Mouse (Mus musculus) heart, postnatal 36 days (tissue): ENCODE data around the gene Wwc2. TPM values are rescaled to one million over a fixed set of nuclear protein-coding genes. Genes with fewer than 3 reads are reported as not detected.

Experiments used
- DNase-seq, 2 experiments: peaks; one replicate each; pipeline ENCODE4 v3.0.0; 2021 to 2022
- intact Hi-C: fragments of 180-260 bp; cut with DNase I; formaldehyde crosslinking; loops from one replicate; pipeline ENCODE4 v1.15.1; 2025
- total RNA-seq, 2 experiments: library from RNA; stranded (reverse); gene quantifications; 2 replicates each; pipeline ENCODE4 v1.2.3; 2021

The Wwc2 gene
- total RNA-seq, 2 experiments from 2014 or later: 26.1 to 28.3 TPM

DNA sequence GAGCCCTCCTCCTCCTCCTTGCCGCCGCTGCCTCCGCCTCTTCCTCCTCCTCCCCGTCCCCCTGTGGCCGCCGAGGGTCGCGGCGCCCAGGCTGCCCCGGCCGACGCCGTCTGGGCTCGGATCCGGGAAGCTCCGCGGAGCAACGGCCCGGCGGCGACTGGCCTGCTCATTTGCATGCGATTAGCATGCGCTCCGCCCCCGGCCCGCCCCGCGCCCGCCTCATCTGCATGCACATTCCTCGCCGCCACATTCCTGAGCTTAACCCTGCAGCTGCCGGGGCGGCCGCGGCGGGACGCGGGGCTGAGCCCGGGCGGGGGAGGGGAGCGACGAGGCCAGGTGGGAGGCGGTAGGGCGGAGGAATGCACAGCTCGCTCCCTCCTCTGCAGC lies 345 bp downstream of the Wwc2 start:
- DNase-seq: peak; percentile 96 to 97
- intact Hi-C loops: loop anchor here (1.0 to 5.0 kb wide), 3 partner anchors 18 to 278 kb away; partner anchors contain the start of gene Cdkn2aip

DNA sequence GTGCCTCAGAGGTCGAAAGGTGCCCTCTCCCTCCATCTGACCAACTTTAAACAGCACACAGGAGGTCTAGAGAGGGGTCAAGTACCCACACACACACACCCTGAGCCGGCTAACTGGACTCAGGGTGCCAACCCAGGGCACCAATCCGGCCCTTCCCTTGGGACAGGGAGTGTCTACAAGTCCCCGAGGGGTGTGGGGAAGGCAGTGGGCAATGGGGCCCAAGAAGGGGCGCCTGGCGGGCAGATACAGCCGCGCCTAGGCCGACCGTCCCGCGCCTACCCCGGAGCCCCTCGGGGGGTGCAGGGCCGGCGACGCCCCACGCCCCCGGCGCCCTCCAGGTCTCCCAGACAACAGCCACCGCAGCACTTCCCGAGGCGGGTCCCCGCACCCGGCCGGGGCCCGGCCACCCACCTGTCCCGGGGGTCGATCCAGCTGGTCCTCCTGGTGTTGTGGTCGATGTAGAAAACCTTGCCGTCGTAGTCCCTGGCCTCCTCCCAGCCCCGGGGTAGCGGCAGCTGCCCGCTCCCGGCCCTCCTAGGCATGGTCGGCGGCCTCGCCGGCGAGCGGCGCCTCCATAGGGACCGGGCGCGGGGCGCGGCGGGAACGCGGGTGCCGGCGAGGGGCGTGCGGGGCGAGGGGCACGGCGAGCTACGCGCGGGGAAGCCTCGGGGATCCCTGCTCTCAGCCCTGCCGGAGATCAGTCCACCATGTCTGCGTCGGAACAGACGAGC lies 904 bp downstream of the Wwc2 start:
- intact Hi-C loops: loop anchor here (1.0 to 5.0 kb wide), 4 partner anchors 18 to 278 kb away; partner anchors contain the start of gene Cdkn2aip

DNA sequence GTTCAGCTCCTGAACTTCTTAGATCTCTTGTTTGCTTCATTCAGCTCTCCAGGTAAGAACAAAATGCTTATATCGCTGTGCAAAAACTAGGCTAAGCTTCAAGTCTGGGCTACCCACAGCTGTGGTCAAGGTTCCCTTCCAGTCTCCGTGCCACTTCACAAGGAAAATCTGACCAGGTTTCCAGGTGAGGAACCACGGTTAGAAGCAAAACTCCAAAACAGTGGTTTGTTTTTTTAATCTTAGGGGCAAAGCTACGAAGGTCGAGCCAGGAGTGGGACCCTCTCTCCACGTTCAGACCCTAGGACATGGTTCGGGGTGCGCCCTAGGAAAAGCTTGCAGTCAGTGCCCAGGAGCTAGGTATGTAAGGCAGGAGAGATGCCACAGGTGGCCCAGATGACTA lies 1.5 kb downstream of the Wwc2 start:
- intact Hi-C loops: loop anchor here (5.0 kb wide), 1 partner anchor 42 kb away; no protein-coding TSS in a partner anchor
- no peak for DNase-seq

More for the DNA sequence above, 904 bp downstream of the Wwc2 start:
- peak in 1 of 2 experiments; percentile 43 for DNase-seq

DNA sequence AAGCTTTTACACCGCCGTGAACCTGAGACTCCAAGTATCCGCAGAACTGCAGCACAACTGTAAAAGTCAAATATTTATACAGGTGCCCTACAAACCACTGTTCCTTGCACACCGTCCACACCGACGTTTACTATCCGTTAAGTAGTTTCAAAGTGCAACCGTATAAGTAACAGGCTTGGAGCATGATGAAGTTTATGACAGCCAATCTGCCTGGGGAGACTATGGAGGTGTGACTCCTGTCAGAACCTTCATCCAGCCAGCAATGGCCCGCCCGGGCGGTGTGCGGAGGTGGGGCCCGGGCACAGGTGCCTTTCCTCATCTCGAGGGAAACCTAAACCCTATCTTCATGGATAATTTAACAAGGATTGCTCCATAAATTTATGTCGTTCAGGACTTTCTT lies 2.6 kb downstream of the Wwc2 start:
- intact Hi-C loops: loop anchor here (5.0 kb wide), 1 partner anchor 41 kb away; no protein-coding TSS in a partner anchor
- no peak for DNase-seq

DNA sequence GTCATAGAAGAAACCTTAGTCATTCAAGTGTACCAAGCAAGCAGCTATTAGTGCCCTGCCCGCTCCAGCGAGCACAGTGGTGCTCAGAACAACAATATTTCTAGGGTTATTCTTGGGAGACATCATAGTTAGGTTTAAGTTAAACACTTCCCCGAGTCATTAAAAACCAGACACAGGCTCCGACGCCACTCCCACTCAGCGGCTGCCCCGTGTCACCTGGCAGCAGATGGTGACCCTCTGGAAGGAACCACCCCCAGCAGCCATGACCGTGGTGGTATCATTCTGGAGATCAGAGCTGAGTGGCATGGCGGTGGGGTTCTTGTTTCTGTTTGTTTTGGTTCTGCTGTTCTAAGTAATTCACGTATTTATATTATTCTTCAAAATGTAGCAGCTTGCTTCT lies 5.1 kb downstream of the Wwc2 start:
- intact Hi-C loops: loop anchor here (2.0 to 5.0 kb wide), 2 partner anchors 23 to 38 kb away; no protein-coding TSS in a partner anchor
- no peak for DNase-seq

DNA sequence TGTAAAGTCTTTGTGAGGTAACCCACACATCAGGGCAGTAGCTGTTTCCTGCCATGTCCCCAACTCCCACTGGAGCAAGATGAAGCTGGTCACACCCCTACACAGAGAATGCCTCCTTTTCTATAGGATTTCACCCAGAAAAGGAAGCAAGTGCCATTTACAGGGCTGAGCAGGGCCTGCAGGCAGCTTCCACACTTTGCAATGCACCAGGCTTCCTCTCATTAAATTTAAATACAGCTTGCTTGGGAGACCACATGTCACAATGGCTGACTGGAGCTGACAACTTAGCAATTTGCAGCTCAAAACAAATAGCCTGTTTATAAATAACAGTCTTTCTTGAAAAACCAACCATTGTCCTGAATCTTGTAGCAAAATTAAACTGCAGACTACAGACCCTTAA lies 5.5 kb downstream of the Wwc2 start:
- intact Hi-C loops: loop anchor here (5.0 kb wide), 1 partner anchor 38 kb away; no protein-coding TSS in a partner anchor

DNA sequence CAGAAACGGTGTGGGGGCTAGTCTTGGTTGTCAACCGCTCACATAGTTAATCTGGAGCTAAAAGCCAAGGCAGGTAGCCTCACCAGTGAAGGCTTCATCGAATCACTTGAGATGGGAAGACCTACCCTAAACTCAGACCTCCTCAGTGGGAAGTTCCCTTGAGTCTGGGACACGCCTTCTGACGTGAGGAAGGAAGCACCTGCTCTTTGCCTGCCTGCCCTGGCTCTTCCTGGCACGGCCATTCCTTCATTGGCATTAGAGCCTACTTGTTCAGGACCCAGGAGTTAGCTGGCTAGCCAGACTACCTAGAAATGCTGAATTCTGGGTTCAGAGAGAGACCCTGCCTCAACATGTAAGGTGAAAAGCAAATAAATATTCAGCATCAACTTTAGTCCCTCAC lies 9.6 kb downstream of the Wwc2 start:
- intact Hi-C loops: no loop called here
- DNase-seq: no peak

More for the DNA sequence above, 5.5 kb downstream of the Wwc2 start:
- no peak for DNase-seq

DNA sequence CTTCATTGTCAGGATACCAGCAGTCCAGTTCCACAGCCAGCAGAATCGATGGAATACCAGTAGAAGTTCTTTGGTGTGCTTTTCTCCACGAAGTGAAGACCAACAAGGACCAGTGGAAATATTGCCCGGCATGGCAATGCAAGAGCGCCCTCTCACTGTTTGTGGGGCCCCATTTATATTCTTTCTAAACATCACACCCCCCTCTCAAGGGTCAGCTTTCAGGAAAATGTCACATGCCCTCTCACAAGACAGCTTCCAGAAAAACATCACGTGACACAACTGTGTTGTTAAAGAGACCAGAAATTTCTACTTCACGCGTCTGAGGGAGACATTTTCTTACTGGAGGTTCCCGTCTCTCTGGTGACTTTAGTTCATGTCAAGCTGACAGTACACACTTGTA lies 10.8 kb downstream of the Wwc2 start:
- intact Hi-C loops: no loop called here
- DNase-seq: no peak

DNA sequence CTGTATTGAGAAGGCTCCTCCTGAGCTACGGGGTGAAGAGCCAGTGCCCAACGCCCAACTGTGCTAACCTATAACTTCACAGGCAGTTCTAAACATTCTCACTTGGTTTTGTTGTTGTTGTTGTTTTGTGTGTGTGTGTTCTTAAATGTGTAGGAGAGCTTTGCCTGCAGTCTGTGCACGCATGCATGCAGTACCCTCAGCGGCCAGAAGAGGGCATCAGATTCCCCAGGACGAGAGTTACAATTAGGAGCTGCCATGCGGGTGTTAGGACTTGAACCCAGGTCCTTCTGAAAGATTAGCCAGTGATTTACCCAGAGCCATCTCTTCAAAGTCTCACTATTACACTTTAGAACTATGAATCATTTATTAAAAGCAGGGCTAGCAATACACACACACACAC lies 12.0 kb downstream of the Wwc2 start:
- DNase-seq: peak in 1 of 2 experiments; percentile 54
- intact Hi-C loops: no loop called here

DNA sequence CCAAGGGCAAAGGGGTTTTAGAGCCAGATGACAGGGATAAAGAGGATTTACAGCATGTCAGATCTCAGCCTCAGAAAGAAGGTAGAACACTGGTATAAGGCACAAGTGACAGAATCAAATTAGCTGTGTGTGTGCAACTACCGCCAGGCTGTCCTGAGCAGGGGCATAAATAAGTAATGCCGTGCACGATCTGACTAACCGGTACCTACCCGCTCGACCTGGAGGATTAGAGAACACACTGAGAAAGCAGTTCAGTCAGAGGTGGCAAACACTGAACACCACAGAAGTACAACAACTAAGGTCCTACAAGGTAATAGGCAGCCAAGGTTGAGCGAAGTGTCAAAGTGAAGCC lies 15.8 kb downstream of the Wwc2 start:
- intact Hi-C loops: loop anchor here (2.0 kb wide), 1 partner anchor 42 kb away; no protein-coding TSS in a partner anchor
- DNase-seq: no peak

DNA sequence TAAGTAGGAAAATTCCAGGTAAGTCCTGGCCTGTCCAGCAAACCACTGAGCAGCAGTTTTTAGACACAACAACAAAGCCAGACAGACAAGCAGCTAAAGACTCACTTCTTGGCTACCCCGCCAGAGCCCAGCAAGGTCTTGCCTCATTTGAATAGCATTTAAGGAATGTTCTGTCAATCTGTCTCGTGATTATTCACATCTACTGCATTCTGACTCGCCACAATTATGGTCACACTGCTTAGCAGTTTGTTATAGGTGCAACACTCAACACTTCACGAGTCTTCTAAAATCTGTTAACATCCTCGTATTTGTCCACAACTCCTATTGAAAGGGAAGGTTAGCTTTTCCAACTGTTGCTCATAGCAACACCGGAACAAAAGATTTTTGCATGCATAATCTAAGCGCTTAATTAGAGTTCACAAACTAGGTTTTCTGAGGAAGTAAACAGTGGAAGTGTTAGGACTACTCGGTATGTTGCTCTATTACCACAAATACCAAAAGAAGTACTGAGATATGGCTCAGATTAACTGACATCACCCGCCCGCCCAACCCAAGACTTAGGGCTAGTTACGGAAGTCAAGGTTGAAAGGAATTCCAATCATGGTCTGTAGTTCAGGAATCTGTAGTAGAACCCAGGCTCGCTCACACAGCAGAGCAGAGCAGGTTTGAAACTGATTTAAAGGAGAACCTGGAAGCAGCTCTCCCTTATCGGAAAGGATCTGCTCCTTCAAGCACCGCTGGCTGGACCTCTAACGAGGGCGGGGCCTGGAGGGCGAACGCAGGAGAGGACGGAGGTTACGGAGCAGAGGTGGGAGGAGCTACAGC lies 16.4 kb downstream of the Wwc2 start:
- peak; percentile 54 to 60 for DNase-seq
- intact Hi-C loops: loop anchor here (2.0 kb wide), 1 partner anchor 42 kb away; no protein-coding TSS in a partner anchor

DNA sequence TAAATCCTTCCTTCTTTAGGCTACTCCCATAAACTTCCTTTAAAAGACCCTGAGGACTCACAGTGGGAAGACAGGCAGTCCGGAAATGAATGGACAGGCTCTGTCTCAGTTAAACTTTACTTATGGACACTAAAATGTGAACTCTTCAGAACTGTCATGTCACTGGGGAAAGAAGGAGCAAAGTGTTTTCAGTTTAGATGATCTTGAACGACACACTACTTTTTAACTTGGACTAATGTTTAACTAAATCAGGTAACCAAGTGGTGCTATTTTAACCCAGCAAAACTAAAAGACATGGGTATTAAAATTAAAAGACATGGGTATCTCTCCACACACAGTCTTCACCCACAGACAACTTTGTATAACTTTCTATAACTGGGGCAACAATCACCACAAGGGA lies 19.6 kb downstream of the Wwc2 start:
- intact Hi-C loops: no loop called here

DNA sequence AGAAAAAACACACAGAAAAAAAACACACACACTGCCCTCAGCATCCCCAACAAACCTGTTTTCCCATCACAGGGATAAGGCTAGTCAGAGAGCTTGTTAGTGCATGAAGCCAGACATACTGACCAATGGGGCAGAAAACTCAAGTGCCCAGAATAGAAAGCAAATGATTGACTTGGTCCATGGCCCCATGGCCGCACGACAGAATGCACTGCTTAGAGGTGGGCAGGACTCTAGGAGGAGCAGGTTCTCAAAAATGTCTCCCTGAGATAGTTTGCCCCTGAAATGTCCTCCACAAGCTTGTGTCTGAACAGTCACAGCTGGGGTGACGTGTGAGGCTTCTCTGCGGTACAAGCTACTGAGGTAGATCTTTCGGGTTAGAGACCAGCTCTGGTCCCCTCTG lies 20.1 kb downstream of the Wwc2 start:
- intact Hi-C loops: no loop called here
- no peak for DNase-seq

More for the DNA sequence above, 19.6 kb downstream of the Wwc2 start:
- no peak for DNase-seq

DNA sequence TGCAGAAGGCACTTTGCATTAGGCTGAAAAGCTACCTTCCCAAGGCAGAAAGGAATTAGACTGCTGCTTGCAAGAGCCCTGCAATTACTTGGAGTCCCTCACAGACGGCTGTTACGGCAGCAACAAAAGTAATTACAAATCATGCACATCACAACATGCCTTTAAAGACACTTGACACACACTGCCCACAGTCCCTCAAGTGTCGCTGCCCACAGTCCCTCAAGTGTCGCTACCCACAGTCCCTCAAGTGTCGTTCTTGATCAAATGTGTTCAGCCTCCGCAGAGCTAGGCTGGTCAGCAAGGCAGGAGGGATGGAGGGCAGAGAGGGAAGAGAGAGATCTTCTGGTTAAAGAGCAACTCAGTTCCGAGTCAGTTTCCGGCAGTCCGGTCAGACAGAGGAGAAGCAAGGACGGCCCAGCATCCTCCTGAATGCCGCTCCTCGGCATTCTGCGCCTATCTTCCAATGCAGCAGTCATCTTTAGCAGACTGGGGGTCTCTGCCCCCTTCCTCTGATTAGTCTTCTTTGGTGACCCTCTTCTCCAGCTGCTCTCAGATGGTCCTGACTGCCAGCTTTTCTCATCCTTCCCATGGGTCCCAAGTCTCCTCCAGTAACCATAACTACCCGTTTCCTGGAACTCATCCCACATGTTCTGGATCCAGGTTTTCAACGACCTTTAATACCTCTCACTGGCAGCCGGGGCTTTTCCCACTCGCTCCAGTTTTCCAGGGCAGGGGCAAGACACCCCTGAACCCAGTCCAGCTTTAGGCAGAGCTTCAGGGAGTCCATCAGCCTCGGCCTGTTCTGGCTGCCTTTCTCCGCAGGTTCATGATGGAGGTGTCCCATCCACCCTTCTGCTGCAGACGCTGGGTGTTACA lies 23.4 kb downstream of the Wwc2 start:
- intact Hi-C loops: no loop called here
- no peak for DNase-seq

DNA sequence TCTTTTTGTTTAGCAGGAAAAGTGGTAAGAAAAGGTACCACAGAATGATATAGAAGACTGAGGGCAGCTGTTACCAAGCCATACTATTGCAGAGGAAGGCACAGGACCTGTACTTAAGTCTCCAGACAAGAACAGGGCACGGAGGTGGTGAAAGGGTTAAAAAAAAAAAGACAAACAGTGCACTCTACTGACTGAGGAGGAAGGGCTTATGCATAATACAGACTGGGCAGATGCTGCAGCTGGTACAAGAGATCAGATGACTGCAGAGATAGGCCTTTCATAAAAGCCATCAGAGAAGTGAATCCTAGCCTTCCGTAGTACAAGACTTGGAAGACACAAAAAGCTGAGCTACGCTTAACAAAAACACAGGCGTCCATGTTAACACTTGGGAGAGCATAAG lies 28.2 kb downstream of the Wwc2 start:
- intact Hi-C loops: loop anchor here (2.0 kb wide), 1 partner anchor 24 kb away; no protein-coding TSS in a partner anchor
- DNase-seq: no peak

DNA sequence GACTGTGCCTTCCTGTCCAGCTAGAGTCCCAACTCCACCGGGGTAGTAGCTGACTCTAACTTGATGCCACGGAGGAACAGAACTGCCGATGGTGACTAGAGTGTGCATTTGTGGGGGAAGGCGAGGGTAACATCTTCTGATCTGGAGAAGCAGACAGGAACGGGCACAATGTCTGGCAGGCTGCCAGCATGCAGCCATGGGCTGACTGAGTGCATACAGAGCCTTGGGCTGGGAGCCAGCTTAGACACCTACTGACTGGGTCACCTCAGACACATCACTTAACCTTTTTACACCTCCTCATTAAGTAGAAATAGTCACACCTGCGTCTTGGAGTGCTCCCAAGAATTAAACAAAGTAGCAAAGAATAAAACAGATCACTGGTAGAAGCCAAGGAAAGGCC lies 28.7 kb downstream of the Wwc2 start:
- intact Hi-C loops: loop anchor here (2.0 kb wide), 1 partner anchor 25 kb away; no protein-coding TSS in a partner anchor
- DNase-seq: peak; percentile 38 to 42

DNA sequence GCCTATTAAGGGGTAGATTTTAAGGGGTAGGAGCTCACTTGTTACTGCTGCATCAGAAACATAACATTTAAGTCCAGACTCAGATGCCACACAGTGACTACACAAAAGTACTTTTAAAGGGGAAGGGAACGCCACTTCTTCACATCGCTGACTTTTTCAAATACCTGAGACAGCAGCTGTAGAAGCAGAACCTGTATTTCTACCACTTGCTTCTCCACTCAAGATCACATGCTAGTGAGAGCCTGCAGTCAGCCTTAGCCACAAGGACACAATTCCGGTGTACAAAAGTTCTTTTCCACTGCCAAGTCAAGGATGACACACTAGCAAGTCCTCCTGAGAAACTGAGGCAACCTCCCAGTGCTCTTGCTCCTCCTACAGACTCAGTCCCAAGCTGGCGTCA lies 33.2 kb downstream of the Wwc2 start:
- intact Hi-C loops: no loop called here
- DNase-seq: no peak

DNA sequence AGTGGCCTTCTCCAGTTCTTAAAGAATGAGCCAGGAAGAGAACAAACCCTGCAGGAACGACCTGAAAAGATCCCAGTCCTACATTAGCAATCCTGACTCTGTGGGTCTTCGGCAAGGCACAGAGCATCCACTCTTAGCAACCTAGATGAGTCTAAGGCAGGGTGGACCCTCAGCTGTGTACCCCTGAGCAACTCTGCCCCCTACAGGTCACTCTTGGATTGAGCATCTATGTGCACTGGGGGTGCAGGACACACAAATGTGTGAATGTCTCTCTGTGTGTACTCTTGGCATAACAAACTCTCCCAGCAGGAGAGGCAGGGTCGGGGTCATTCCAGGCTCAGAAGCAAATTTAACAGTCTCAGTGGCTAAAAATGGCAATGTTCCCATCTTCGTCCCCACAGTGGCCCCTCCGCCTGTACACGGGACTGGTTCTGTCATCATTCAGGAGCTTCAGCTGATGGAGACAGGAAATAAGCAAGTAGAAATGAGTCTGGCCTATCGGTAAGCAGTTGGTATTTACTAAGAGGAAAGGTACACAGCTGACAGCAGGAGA lies 39.3 kb downstream of the Wwc2 start:
- intact Hi-C loops: loop anchor here (1.0 to 5.0 kb wide), 2 partner anchors 66 to 79 kb away; no protein-coding TSS in a partner anchor
- peak; percentile 50 to 53 for DNase-seq

DNA sequence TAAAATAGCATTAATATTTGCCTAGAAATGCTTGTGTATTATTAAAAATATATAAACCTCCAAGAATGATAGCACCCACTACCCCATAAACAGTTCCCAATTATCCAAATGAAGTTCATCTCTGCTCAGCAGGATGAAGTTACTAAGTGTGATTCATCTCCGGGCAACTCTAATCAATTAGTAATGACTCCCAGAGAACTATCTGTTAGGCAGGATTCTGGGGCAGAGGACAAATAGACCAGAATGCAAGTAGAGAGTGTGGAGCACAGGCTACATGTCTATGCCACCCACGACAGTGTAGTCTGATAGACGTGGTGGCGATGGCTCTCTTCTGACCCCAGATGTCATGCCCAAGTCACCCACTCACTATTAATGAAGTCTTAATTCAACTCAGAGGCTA lies 41.9 kb downstream of the Wwc2 start:
- no peak for DNase-seq
- intact Hi-C loops: loop anchor here (5.0 kb wide), 1 partner anchor 38 kb away; no protein-coding TSS in a partner anchor
